Mouse (Mus musculus) neural tube, embryonic 10.5 days (tissue): Measurements from ENCODE around the gene Emp2.

ENCODE experiments used
- DNase-seq: peaks from one replicate; pipeline ENCODE4 v3.0.0-alpha.2; 2017; ENCODE audit warnings: low spot score; ENCODE audit errors: extremely low spot score

Emp2 gene

GRCm38 (mm10) chr16:10253993-10254392 lies 59.8 kb downstream of the Emp2 start:
- DNase-seq: peak; percentile 17

- no peak for DNase-seq
Measured at GRCm38 (mm10) chr16:10236601-10237000, 77.2 kb downstream of the Emp2 start.
